Mouse (Mus musculus) lung, postnatal 36 days (tissue): ENCODE data around the gene Olfr194.
"Not testable (repeated sequence)": the region's sequence is repeated elsewhere in the genome, so short reads cannot be mapped to it uniquely, and the experiment has no call there.

Source experiments
- DNase-seq: peaks from one replicate; pipeline ENCODE4 v3.0.0; 2022; ENCODE audit warnings: mixed read lengths

Olfr194 gene

DNA sequence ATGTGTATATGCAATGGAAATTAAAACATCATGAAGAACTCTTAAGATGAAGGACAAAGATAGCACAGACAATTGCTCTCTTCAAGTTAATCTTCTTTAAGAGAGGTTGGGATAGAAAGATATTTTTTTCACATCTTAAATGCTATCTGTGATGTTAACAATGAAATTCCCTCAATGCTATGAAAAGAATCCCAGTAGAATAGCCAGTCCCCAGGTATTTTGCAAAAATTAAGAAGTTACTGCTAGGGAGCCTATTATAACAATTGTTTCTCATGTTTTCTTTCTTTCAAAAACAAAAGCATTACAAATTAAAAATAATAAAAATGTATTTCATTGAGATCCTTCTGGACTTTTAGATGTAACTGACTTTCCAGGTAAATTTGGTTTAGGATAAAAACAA, at the start of gene Olfr194:
TSS of gene Olfr194 (minus strand) at position 101 of the 400 bp plus-strand sequence.
- no peak for DNase-seq

DNA sequence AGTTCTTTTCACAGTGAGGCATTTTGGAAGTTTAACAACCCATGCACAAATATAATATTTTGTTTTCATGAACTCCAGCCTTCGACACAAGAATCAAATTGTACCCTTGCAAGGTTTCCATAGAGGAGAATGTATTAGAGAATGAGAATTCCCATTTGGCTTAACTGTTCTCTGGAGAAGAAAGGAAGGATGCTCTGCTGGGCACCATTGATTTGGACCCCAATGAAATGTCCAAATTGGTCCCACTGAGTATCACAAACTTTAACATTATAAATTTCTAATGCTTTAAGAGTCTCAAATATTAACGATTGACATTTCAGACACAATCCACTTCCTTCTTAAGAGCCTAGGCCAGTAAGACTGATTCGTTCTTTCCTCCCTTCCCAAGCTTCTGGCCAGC, 49.5 kb upstream of the Olfr194 start, which contains the start of gene Olfr196:
TSS of gene Olfr196 (minus strand) at position 101 of the 400 bp plus-strand sequence.
- no peak for DNase-seq

DNA sequence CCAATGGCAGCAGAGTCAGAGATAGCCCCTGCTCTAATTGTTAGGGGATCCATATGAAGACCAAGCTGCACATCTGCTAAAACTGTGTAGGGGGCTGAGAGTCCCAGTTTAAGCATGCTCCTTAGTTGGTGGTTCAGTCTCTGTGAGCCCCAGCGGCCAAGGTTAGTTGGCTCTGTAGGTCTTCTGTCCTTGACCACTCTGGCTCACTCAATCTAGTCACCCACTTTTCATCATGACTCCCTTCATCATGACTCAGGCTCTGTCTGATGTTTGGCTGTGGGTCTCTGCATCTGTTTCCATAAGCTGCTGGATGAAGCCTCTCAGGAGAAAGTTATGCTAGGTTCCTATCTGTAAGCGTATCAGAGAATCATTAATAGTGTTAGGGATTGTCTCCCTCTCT, 31.1 kb upstream of the Olfr194 start:
- DNase-seq = no peak

DNA sequence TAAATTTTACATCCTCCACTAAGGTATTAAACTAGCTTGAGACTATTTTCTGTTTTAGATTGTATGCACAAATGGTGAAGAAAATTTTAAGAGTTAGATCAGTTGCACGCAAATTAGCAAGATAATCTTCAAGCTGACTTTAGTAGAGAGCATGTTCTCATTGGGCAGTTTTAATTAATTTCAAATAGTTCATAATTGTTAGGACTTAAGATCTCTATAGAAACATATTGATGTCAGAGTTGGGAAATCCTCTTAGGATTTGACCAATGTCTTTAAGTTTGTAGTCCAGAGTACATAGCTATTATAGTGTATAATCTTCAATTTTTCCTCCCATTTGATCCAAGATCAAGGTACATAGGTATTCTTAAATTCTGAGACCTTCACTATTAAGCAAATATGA, 25.9 kb upstream of the Olfr194 start, which contains the start of gene Olfr195:
TSS of gene Olfr195 (plus strand) at position 301 of the 400 bp plus-strand sequence.
- no peak for DNase-seq

DNA sequence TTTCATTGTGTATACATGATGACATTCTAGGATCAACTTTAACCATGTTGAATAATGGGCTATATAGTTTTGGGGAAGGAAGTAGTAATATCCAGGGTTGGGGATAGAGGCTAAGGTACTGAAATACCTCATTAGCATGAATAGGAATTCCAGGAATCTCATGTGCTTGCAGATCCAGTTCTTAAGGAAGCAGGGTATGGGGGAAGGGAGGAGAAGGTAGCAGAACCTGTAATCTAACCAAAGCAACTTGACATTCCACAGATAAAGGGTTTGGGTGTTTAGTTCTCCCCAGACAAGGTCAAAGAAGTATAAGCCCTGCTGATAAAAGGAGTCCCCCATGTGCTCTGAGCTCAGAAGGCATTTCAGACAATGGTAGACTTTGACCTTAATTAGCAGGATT, 20.2 kb upstream of the Olfr194 start:
- DNase-seq = peak; percentile 15

DNA sequence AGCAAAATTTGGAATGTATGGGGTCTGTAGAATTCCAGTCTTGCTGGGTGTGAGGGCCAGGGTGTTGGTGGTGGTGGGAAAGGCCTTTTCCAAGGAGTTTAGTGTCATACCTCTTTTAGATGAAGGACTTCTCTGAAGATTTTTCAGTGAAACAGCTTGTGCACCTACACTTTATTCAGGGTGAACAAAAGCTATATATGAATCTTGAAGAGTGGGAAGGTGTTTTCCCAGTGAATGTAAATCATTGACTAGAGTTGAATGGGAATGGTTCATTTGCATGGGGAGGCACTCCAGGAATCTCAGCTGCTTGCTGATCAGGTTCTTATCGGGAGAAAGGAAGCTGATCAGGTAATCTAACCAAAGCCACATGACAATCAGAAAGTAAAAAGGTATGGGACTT, 9.9 kb upstream of the Olfr194 start:
- DNase-seq = no peak

DNA sequence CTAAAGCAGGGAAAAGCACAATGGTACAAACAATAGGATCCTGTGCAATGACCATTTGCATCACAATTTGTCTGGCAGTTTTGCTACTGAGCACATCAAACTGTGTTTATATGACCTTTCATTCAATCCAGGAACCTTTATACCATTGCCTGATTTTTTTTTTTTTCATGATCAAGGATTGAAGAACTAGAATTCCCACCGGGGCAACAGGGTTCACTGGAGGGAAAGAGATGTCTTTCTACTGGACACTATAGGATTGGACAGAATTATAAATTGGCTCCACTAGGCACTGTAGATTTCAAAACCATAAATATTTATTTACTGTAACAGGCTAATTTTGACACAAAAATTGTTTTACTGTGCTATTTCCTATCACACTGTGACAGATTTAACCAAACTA, 9.1 kb downstream of the Olfr194 start, which contains the start of gene Olfr193:
TSS of gene Olfr193 (minus strand) at position 101 of the 400 bp plus-strand sequence.
- no peak for DNase-seq

DNA sequence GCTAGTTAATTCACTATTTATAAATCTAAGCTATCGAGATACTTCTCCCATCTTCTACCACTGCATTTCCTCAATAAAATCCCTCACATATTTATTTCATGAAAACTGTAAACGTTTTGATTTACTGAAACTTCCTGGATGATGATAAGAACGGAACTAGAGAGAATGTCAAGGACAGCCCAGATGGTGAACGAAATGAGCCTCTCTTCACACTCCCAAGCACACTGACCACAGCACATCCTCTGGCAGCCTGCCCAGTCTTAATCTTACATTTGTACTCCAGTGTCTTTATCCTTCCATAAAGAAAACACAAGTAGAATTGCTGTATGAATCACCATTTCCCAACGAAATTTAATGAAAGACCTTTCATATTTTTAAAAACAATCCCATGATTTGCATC, 12.3 kb downstream of the Olfr194 start:
- DNase-seq = not testable (repeated sequence)

DNA sequence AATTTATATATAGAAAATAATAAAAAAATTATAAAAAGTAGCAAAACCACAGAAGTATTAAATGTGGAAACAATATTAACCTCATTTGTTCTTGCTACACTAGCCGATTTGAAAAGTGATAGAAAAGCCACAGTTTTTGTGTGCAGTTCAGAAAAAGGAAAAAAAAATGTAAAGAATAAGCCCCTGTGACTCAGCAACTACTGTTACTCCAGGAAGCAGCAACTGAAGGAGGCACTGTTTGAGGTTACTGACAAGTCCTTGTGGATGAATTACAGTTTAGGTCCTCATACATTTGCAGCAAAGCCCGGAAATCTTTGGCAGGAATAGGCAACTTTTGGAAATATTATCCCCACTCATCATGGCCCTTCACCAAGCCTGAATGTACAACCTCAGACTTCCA, 15.6 kb downstream of the Olfr194 start:
- DNase-seq = no peak

DNA sequence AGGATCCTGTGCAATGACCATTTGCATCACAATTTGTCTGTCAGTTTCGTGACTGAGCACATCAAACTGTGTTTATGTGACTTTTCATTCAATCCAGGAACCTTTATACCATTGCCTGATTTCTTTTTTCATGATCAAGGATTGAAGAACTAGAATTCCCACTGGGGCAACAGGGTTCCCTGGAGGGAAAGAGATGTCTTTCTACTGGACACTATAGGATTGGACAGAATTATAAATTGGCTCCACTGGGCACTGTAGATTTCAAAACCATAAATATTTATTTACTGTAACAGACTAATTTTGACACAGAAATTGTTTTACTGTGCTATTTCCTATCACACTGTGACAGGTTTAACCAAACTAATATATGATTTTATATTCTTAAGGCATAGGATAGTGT, 31.1 kb downstream of the Olfr194 start, which contains the start of gene Olfr191:
TSS of gene Olfr191 (minus strand) at position 101 of the 400 bp plus-strand sequence.
- DNase-seq = not testable (repeated sequence)

DNA sequence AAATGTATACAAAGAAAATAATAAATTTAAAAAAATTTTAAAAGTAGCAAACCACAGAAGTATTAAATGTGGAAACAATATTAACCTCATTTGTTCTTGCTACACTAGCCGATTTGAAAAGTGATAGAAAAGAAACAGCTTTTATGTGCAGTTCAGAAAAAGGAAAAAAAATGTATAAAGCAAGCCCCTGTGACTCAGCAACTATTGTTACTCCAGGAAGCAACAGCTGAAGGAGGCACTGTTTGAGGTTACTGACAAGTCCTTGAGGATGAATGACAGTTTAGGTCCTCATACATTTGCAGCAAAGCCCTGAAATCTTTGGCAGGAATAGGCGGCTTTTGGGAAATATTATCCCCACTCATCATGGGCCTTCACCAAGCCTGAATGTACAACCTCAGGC, 39.8 kb downstream of the Olfr194 start:
- DNase-seq = not testable (repeated sequence)

DNA sequence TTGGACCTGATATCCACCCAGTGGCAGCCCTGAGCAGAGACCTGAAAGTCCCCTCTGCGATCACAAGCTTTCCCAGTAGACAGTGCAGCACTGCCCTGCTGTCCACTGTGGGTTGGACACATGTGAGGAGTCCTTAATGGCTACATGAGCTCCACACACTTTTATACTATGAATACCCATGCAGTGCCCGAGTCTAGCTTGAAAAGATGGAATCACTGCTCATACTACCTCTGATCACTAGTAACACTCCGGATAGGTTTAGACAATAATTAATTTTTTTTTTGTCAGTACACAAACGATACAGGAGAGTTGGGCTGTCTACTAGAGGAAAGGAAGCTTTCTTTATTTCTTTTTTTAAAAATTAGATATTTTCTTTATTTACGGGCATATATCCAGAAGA, 43.0 kb downstream of the Olfr194 start, which contains the start of gene Olfr190:
TSS of gene Olfr190 (minus strand) at position 101 of the 400 bp plus-strand sequence.
- no peak for DNase-seq

DNA sequence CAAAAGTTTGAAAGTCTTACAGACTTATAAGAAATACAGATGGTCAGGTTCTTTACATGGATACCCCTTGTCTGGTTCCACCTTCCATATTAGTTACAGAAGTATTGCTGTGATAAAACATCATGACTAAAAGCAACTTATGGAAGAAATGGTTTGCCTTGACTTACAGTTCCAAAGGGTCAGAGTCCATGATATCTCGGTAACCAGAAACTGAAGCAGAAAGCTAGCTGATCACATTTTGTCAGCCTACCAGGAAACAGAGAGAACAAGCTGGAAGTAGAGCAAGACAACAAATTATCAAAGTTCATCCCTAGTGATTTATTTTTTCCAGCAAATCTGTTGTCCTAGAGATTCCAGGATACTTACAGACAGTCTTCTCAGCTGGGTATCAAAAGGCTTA, 47.3 kb downstream of the Olfr194 start:
- no peak for DNase-seq

DNA sequence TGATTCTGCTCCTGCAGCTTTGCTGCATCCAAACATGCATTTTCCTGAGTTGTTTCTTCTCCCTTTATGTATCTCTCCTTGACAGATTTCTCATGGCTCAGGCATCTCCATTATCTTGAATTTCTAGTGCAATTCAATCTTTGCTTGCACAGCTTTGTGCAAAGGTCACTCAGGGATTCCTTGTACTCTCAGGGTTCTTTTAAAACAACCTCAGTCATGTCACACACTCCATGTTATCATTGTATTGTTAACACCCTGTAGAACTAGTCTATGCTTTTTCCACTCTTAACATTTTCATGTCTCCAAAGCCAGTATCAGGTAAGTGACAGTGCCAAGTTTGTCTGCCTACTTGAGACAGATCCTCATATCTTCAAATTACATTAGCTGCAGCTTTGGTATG, 49.1 kb downstream of the Olfr194 start:
- DNase-seq = no peak
